In the genomic region with DNA sequence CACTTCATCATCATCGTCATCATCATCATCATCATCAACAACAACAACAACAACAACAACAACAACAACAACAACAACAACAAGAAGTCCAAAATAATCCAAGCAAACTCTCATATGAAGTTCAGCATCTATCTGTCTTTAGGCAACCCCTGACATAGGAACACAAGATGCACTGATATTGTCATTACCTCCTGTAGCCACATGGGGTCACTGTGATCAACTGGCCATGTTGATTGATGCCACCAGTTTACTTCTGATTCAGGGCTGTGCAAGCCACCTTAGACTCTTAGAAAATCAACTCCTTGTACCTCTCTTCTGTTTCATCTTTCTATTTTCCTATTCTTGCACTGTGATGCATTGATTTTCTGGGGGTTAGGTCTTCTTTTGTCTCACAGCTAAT, we compare ENCODE assay signal across 8 mouse cellular contexts.
DNase-seq lines count a peak whose midpoint lies in the region; ATAC-seq and TF ChIP-seq lines count a peak whose summit lies in the region.

No protein-coding gene starts in this region.

- no peaks in the 10 kb centered on the region for H3K4me1 ChIP-seq in forebrain, embryonic 14.5 days (ENCODE audit: control insufficient read depth, insufficient read depth, low read length)
- H3K4me1 ChIP-seq in kidney, embryonic 15.5 days, result no peaks in the 10 kb centered on the region
- no peaks in the 10 kb centered on the region for H3K4me1 ChIP-seq in liver, embryonic 14.5 days (replicated peaks; ENCODE audit: control insufficient read depth in 2 of 2, insufficient read depth in 2 of 2, low read length in 1 of 2)
- no peaks in the 10 kb centered on the region for H3K4me1 ChIP-seq in neural tube, embryonic 14.5 days (ENCODE audit: control insufficient read depth, insufficient read depth, low read length)

- no peak overlapping the region for H3K27ac ChIP-seq in forebrain, embryonic 14.5 days (ENCODE audit: low read depth, low read length)
- H3K27ac ChIP-seq in kidney, embryonic 15.5 days, result no peak overlapping the region
- H3K27ac ChIP-seq in liver, embryonic 14.5 days, result no peak overlapping the region
- no peak overlapping the region for H3K27ac ChIP-seq in neural tube, embryonic 14.5 days (ENCODE audit: low read depth, low read length)

- peak; percentile 78 for ATAC-seq in forebrain, embryonic 14.5 days
- 0 out of 2 replicates have a peak, but pooled peaks have one; percentile 40 for ATAC-seq in kidney, embryonic 15.5 days (replicated peaks; ENCODE audit: low FRiP score)
- ATAC-seq in liver, embryonic 14.5 days (ENCODE audit: insufficient read depth), result no peak
- ATAC-seq in neural tube, embryonic 14.5 days (ENCODE audit: low read depth), result peak; percentile 81

- TF ChIP-seq CTCF in liver, embryonic 14.5 days (IDR thresholded peaks at IDR 0.05; ENCODE audit: low read depth), result peak; percentile 74

- no peak for TF ChIP-seq EP300 in liver, embryonic 14.5 days (IDR thresholded peaks at IDR 0.05; ENCODE audit: low read depth)

- no peak overlapping the region for H3K4me3 ChIP-seq in forebrain, embryonic 14.5 days (ENCODE audit: low read depth, low read length)
- no peak overlapping the region for H3K4me3 ChIP-seq in kidney, embryonic 15.5 days (replicated peaks)
- no peak overlapping the region for H3K4me3 ChIP-seq in liver, embryonic 14.5 days (ENCODE audit: insufficient read depth in 1 of 2, low read depth in 2 of 2, low read length in 2 of 2)
- no peak overlapping the region for H3K4me3 ChIP-seq in neural tube, embryonic 14.5 days (ENCODE audit: low read depth, low read length)

- H3K9ac ChIP-seq in forebrain, embryonic 14.5 days (ENCODE audit: low read length), result no peak overlapping the region
- H3K9ac ChIP-seq in kidney, embryonic 15.5 days, result no peak overlapping the region
- no peak overlapping the region for H3K9ac ChIP-seq in liver, embryonic 14.5 days (replicated peaks)
- no peak overlapping the region for H3K9ac ChIP-seq in neural tube, embryonic 14.5 days (replicated peaks; ENCODE audit: low read depth, low read length)

- no peaks in the 10 kb centered on the region for H3K36me3 ChIP-seq in forebrain, embryonic 14.5 days (ENCODE audit: control insufficient read depth, insufficient read depth, low read length)
- H3K36me3 ChIP-seq in kidney, embryonic 15.5 days, result no peaks in the 10 kb centered on the region
- no peaks in the 10 kb centered on the region for H3K36me3 ChIP-seq in liver, embryonic 14.5 days (replicated peaks; ENCODE audit: control insufficient read depth, insufficient read depth, low read depth)
- no peaks in the 10 kb centered on the region for H3K36me3 ChIP-seq in neural tube, embryonic 14.5 days (ENCODE audit: control insufficient read depth, insufficient read depth, low read length)

- no peaks in the 10 kb centered on the region for H3K9me3 ChIP-seq in forebrain, embryonic 14.5 days (replicated peaks; ENCODE audit: control insufficient read depth, low read length)
- H3K9me3 ChIP-seq in kidney, embryonic 15.5 days (replicated peaks), result no peaks in the 10 kb centered on the region
- no peaks in the 10 kb centered on the region for H3K9me3 ChIP-seq in liver, embryonic 14.5 days (ENCODE audit: control insufficient read depth, low read length)
- H3K9me3 ChIP-seq in neural tube, embryonic 14.5 days (ENCODE audit: control insufficient read depth, low read length), result no peaks in the 10 kb centered on the region

- no peak overlapping the region for H3K4me2 ChIP-seq in forebrain, embryonic 14.5 days (ENCODE audit: low read length)
- H3K4me2 ChIP-seq in kidney, embryonic 15.5 days, result no peak overlapping the region
- H3K4me2 ChIP-seq in liver, embryonic 14.5 days (ENCODE audit: low read depth), result no peak overlapping the region
- no peak overlapping the region for H3K4me2 ChIP-seq in neural tube, embryonic 14.5 days (ENCODE audit: low read depth, low read length)

- H3K27me3 ChIP-seq in forebrain, embryonic 14.5 days (replicated peaks; ENCODE audit: control insufficient read depth, insufficient read depth, low read length), result no peaks in the 10 kb centered on the region
- H3K27me3 ChIP-seq in kidney, embryonic 15.5 days, result no peaks in the 10 kb centered on the region
- H3K27me3 ChIP-seq in liver, embryonic 14.5 days (ENCODE audit: control insufficient read depth, insufficient read depth, low read length), result no peaks in the 10 kb centered on the region
- H3K27me3 ChIP-seq in neural tube, embryonic 14.5 days (ENCODE audit: control insufficient read depth, insufficient read depth, low read length), result no peaks in the 10 kb centered on the region

- 15% methylated on average over 1 of the region's 1 CpGs for WGBS in forebrain, embryonic 14.5 days
- WGBS in kidney, embryonic 15.5 days, result 25% methylated on average over 1 of the region's 1 CpGs
- WGBS in liver, embryonic 14.5 days (ENCODE audit: insufficient replicate concordance), result 7% methylated on average over 1 of the region's 1 CpGs
- 7% methylated on average over 1 of the region's 1 CpGs for WGBS in neural tube, embryonic 14.5 days

- peak; percentile 22 for DNase-seq in urinary bladder, postnatal 25 days (ENCODE audit: low spot score)
- DNase-seq in urinary bladder, postnatal 10 days (ENCODE audit: low spot score), result no peak
- DNase-seq in c-Kit-positive CD71-negative TER-119-negative erythroid progenitor cells, embryonic 14.5 days (ENCODE audit: low read depth), result peak; percentile 35
- DNase-seq in forebrain, embryonic 14.5 days (ENCODE audit: low spot score), result peak; percentile 83
- DNase-seq in liver, embryonic 14.5 days (ENCODE audit: low read depth in 3 of 3, low spot score in 3 of 3), result peak in 2 of 3 experiments; percentile 4 to 17
- DNase-seq in spleen, postnatal 4 days (ENCODE audit: low spot score in 2 of 2), result no peak

Comparison
In these comparisons a context has a peak if more than half of its experiments do, and no peak if none do; other contexts are left out.
1. DNase-seq: peak in urinary bladder, postnatal 25 days (single experiment), c-Kit-positive CD71-negative TER-119-negative erythroid progenitor cells, embryonic 14.5 days (single experiment), forebrain, embryonic 14.5 days (single experiment) and liver, embryonic 14.5 days (2 of 3); none in urinary bladder, postnatal 10 days (single experiment) and spleen, postnatal 4 days (0 of 2).